Mouse (Mus musculus) liver, embryonic 14.5 days (tissue): ENCODE results near the gene Lmbr1l. TPM values are rescaled to one million over a fixed set of nuclear protein-coding genes. Genes with fewer than 3 reads are reported as not detected.

Experiments used
- ATAC-seq: fragments of 200-750 bp; cut with Nextera tagmentation; 2 replicates; pipeline ENCODE4 v1.8.0; 2017; ENCODE audit warnings: moderate number of reproducible peaks, mild to moderate bottlenecking, moderate library complexity; ENCODE audit not compliant: insufficient read depth
- DNase-seq, 3 experiments: peaks; one replicate each; pipeline ENCODE4 v3.0.0-alpha.2; 2012 to 2013; ENCODE audit warnings: low read depth in 3 of 3, low spot score in 3 of 3
- H3K27ac ChIP-seq: fragments of 300-500 bp; sonication (generic); 2 replicates; pipeline ENCODE4 v1.5.1; 2014; ENCODE audit warnings: moderate library complexity, mild to moderate bottlenecking, control low read depth, inconsistent platforms
- H3K27me3 ChIP-seq: fragments of 300-500 bp; sonication (generic); 2 replicates; pipeline ENCODE4 v1.6.1; 2014; ENCODE audit warnings: mild to moderate bottlenecking, low read length, moderate library complexity; ENCODE audit not compliant: control insufficient read depth, insufficient read depth
- H3K36me3 ChIP-seq: fragments of 300-500 bp; sonication (generic); replicated peaks from 2 replicates; pipeline ENCODE4 v1.6.1; 2014; ENCODE audit warnings: low read depth; ENCODE audit not compliant: control insufficient read depth, insufficient read depth
- H3K4me1 ChIP-seq, 2 experiments: fragments of 200-500 bp in 1 of 2; fragments of 300-500 bp in 1 of 2; sonication (generic) in 1 of 2; replicated peaks; 2 replicates each; pipeline ENCODE4 v1.6.1; 2012 to 2014; ENCODE audit warnings: antibody characterized with exemption in 1 of 2, inconsistent platforms in 1 of 2, low read length in 1 of 2; ENCODE audit not compliant: control insufficient read depth in 2 of 2, insufficient read depth in 2 of 2
- H3K4me2 ChIP-seq: fragments of 300-500 bp; sonication (generic); 2 replicates; pipeline ENCODE4 v1.6.1; 2014; ENCODE audit warnings: low read depth, mild to moderate bottlenecking, control low read depth, moderate library complexity
- H3K4me3 ChIP-seq, 2 experiments: fragments of 200-500 bp in 1 of 2; fragments of 300-500 bp in 1 of 2; sonication (generic) in 1 of 2; 2 replicates each; pipeline ENCODE4 v1.5.1; 2012 to 2014; ENCODE audit warnings: low read depth in 2 of 2, low read length in 2 of 2, mild to moderate bottlenecking in 2 of 2, control low read depth in 1 of 2, inconsistent platforms in 1 of 2, moderate library complexity in 1 of 2; ENCODE audit not compliant: insufficient read depth in 1 of 2
- H3K9ac ChIP-seq: fragments of 300-500 bp; sonication (generic); replicated peaks from 2 replicates; pipeline ENCODE4 v1.6.1; 2014; ENCODE audit warnings: mild to moderate bottlenecking, control low read depth, moderate library complexity
- H3K9me3 ChIP-seq: fragments of 300-500 bp; sonication (generic); 2 replicates; pipeline ENCODE4 v1.6.1; 2016; ENCODE audit warnings: low read length, mixed read lengths; ENCODE audit not compliant: control insufficient read depth
- CTCF ChIP-seq: IDR thresholded peaks from 2 replicates; pipeline ENCODE4 v1.5.1; 2016; ENCODE audit warnings: antibody characterized with exemption, low read depth, control low read depth
- EP300 ChIP-seq: IDR thresholded peaks from 2 replicates; pipeline ENCODE4 v1.6.1; 2016; ENCODE audit warnings: antibody characterized with exemption, low read depth
- WGBS: fragments of 180-500 bp; shearing (Covaris S2); extraction: QIAGEN DNeasy Blood & Tissue Kit; methylation state at CpG from one replicate; pipeline ENCODE4 v1.1.7; 2014; ENCODE audit not compliant: insufficient replicate concordance; 5-methylcytosine and 5-hydroxymethylcytosine counted together
- polyA plus RNA-seq, 2 experiments: library from polyadenylated mRNA; depleted of rRNA in 1 of 2; stranded (reverse) in 1 of 2; unstranded in 1 of 2; fragments of >200 nt; fragmentation: Nextera tagmentation in 1 of 2; extraction: Ambion mirVana in 1 of 2; gene quantifications; 2 replicates each; pipeline versions ENCODE4 v1.2.1 to v1.2.3; 2012 to 2014

Lmbr1l gene
- polyA plus RNA-seq, 2 experiments, result 0.70 to 7.1 TPM

- TF ChIP-seq EP300, result no peak
- no peak for TF ChIP-seq CTCF
- WGBS, result 66% methylated on average over 4 of the region's 4 CpGs
These were observed 37.3 kb upstream of the Lmbr1l start for GRCm38 (mm10) chr15:98955324-98955723.

GRCm38 (mm10) chr15:98954425-98955253 lies 36.6 kb upstream of the Lmbr1l start:
- Histone ChIP-seq H3K9ac (no peak overlapping the region), H3K4me3 (no peak overlapping the region), H3K9me3 (no peaks in the 10 kb centered on the region), H3K27me3 (peaks cover 12% of the 10 kb centered on the region), H3K4me1 (peaks cover 2 to 9% of the 10 kb centered on the region in 2 experiments; a peak in 3 of 4 replicates), H3K4me2 (no peak overlapping the region), H3K27ac (no peak overlapping the region), H3K36me3 (no peaks in the 10 kb centered on the region)
- ATAC-seq (no peak), DNase-seq (no peak)
- TF ChIP-seq EP300 (no peak), CTCF (no peak)
- WGBS, result 40% methylated on average over 14 of the region's 14 CpGs

More at GRCm38 (mm10) chr15:98955324-98955723, 37.3 kb upstream of the Lmbr1l start:
- DNase-seq (no peak), ATAC-seq (no peak)
- Histone ChIP-seq H3K4me1 (peaks cover 2 to 10% of the 10 kb centered on the region in 2 experiments; a peak in 3 of 4 replicates), H3K9ac (no peak overlapping the region), H3K9me3 (no peaks in the 10 kb centered on the region), H3K27me3 (peaks cover 12% of the 10 kb centered on the region), H3K36me3 (no peaks in the 10 kb centered on the region), H3K4me3 (no peak overlapping the region), H3K4me2 (no peak overlapping the region), H3K27ac (no peak overlapping the region)

GRCm38 (mm10) chr15:98953401-98954356 lies 35.6 kb upstream of the Lmbr1l start, which contains the start of the genes Gm49450 and Tuba1a:
TSS of gene Gm49450 (minus strand) at chr15:98953551.
TSS of gene Tuba1a (minus strand) at chr15:98953703.
- WGBS, result 10% methylated on average over 28 of the region's 28 CpGs
- ATAC-seq, result peak; percentile 75
- Histone ChIP-seq H3K27ac (no peak within 1 kb of the TSS), H3K4me1 (peaks cover 2 to 8% of the 10 kb centered on the region in 2 experiments; a peak in 3 of 4 replicates), H3K9me3 (no peaks in the 10 kb centered on the region), H3K4me3 (peak within 1 kb of the TSS; percentile 71 to 87), H3K9ac (peak within 1 kb of the TSS; percentile 68), H3K4me2 (peak within 1 kb of the TSS; percentile 85), H3K27me3 (peaks cover 12% of the 10 kb centered on the region), H3K36me3 (no peaks in the 10 kb centered on the region)
- no peak for TF ChIP-seq EP300
- no peak for TF ChIP-seq CTCF
- peak in 2 of 3 experiments; percentile 41 to 53 for DNase-seq

GRCm38 (mm10) chr15:98952751-98953400 lies 34.8 kb upstream of the Lmbr1l start:
- TF ChIP-seq EP300 (0 out of 2 replicates have a peak, but pooled peaks have one; percentile 13), CTCF (peak; percentile 66)
- no peak overlapping the region for H3K27ac ChIP-seq
- ATAC-seq, result peak; percentile 71
- peaks cover 2 to 8% of the 10 kb centered on the region in 2 experiments; a peak in 3 of 4 replicates for H3K4me1 ChIP-seq
- no peaks in the 10 kb centered on the region for H3K9me3 ChIP-seq
- H3K36me3 ChIP-seq, result no peaks in the 10 kb centered on the region
- DNase-seq, result peak in 1 of 3 experiments; percentile 38
- WGBS, result under 1% methylated on average over 41 of the region's 41 CpGs
- peak overlapping the region; percentile 68 for H3K9ac ChIP-seq
- peak overlapping the region; percentile 71 to 87 for H3K4me3 ChIP-seq
- H3K4me2 ChIP-seq, result peak overlapping the region; percentile 85
- peaks cover 12% of the 10 kb centered on the region for H3K27me3 ChIP-seq
